Mouse (Mus musculus) kidney, embryonic 14.5 days (tissue): Measurements from ENCODE around the gene Ypel1. TPM values are rescaled to one million over a fixed set of nuclear protein-coding genes. Genes with fewer than 3 reads are reported as not detected.

Experiments
- ATAC-seq: fragments of 200-750 bp; cut with Nextera tagmentation; 2 replicates; pipeline ENCODE4 v1.8.0; 2017; ENCODE audit warnings: moderate number of reproducible peaks, mild to moderate bottlenecking, moderate TSS enrichment, moderate library complexity; ENCODE audit not compliant: low FRiP score, low TSS enrichment
- H3K27ac ChIP-seq: fragments of 300-500 bp; sonication (generic); 2 replicates; pipeline ENCODE4 v1.5.1; 2014; ENCODE audit warnings: low read depth, mild to moderate bottlenecking, low read length, moderate library complexity, mixed read lengths
- H3K27me3 ChIP-seq: fragments of 300-500 bp; sonication (generic); 2 replicates; pipeline ENCODE4 v1.6.1; 2014; ENCODE audit warnings: mild to moderate bottlenecking, low read length; ENCODE audit not compliant: control insufficient read depth, insufficient read depth
- H3K36me3 ChIP-seq: fragments of 300-500 bp; sonication (generic); 2 replicates; pipeline ENCODE4 v1.6.1; 2014; ENCODE audit warnings: low read length, mixed read lengths; ENCODE audit not compliant: control insufficient read depth, insufficient read depth
- H3K4me1 ChIP-seq: fragments of 300-500 bp; sonication (generic); 2 replicates; pipeline ENCODE4 v1.6.1; 2014; ENCODE audit warnings: low read length, mixed read lengths; ENCODE audit not compliant: control insufficient read depth, insufficient read depth
- H3K4me2 ChIP-seq: fragments of 300-500 bp; sonication (generic); replicated peaks from 2 replicates; pipeline ENCODE4 v1.6.1; 2014; ENCODE audit warnings: low read depth, mild to moderate bottlenecking, low read length
- H3K4me3 ChIP-seq: fragments of 300-500 bp; sonication (generic); 2 replicates; pipeline ENCODE4 v1.5.1; 2014; ENCODE audit warnings: mild to moderate bottlenecking, low read length
- H3K9ac ChIP-seq: fragments of 300-500 bp; sonication (generic); 2 replicates; pipeline ENCODE4 v1.6.1; 2014; ENCODE audit warnings: low read depth, mild to moderate bottlenecking, low read length, moderate library complexity
- H3K9me3 ChIP-seq: fragments of 300-500 bp; sonication (generic); 2 replicates; pipeline ENCODE4 v1.6.1; 2016; ENCODE audit warnings: low read length; ENCODE audit not compliant: control insufficient read depth
- WGBS: fragments of 180-500 bp; shearing (Covaris S2); extraction: QIAGEN DNeasy Blood & Tissue Kit; methylation state at CpG from one replicate; pipeline ENCODE4 v1.1.7; 2014; 5-methylcytosine and 5-hydroxymethylcytosine counted together
- polyA plus RNA-seq: library from polyadenylated mRNA; unstranded; fragments of >200 nt; fragmentation: Nextera tagmentation; extraction: Ambion mirVana; gene quantifications from 2 replicates; pipeline ENCODE4 v1.2.1, GENCODE M21; 2014

Ypel1 gene
- polyA plus RNA-seq, 1 experiment from 2014 or later: 54.5 TPM

DNA sequence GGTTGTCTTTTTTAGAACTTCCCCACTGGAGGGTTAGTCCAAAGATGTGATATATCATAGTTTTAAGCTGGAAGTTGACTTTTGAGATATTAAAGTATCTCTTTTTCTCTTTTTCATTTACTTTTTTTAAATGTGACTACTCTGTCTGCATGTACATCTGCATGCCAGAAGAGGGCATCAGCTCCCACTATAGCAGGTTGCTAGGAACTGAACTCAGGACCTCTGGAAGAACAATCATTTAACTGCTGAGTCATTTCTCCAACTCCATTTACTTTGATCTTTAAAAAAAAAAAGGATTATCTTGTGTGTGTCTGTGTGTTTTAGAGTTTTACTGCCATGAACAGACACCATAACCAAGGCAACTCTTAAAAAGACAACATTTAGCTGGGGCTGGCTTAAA, 7.4 kb downstream of the Ypel1 start:
- ATAC-seq: no peak
- Histone ChIP-seq H3K36me3 (peaks cover 37% of the 10 kb centered on the region; the same call in 1 of the 2 replicates), H3K4me2 (no peak overlapping the region), H3K4me1 (no peaks in the 10 kb centered on the region), H3K9me3 (peaks cover 6% of the 10 kb centered on the region; the same call in 1 of the 2 replicates), H3K4me3 (no peak overlapping the region), H3K9ac (no peak overlapping the region), H3K27me3 (no peaks in the 10 kb centered on the region), H3K27ac (no peak overlapping the region)

DNA sequence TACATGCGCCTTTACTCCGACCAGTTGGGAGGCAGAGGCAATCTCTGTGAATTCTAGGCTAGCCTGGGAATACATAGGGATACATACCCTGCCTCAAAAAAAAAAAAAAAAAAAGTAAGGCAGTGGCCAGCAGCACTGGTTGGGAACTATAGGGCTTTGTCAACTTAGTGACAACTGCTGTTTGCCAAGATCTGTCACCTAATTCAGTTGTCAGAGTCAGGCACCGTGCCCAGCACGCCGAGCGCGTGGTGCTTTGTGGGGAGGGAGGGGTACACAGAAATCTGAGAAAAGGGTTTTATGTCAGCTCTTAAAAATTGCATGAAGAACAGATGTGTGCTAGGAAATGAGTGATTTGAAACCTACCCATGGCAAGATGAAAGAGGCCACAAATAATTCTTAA, 8.6 kb downstream of the Ypel1 start:
- 91% methylated on average over 7 of the region's 7 CpGs for WGBS
- ATAC-seq: no peak
- Histone ChIP-seq H3K9me3 (peaks cover 6% of the 10 kb centered on the region; the same call in 1 of the 2 replicates), H3K36me3 (peaks cover 49% of the 10 kb centered on the region; the same call in 1 of the 2 replicates), H3K27me3 (no peaks in the 10 kb centered on the region), H3K4me2 (no peak overlapping the region), H3K9ac (no peak overlapping the region), H3K4me1 (no peaks in the 10 kb centered on the region), H3K4me3 (no peak overlapping the region), H3K27ac (no peak overlapping the region)

DNA sequence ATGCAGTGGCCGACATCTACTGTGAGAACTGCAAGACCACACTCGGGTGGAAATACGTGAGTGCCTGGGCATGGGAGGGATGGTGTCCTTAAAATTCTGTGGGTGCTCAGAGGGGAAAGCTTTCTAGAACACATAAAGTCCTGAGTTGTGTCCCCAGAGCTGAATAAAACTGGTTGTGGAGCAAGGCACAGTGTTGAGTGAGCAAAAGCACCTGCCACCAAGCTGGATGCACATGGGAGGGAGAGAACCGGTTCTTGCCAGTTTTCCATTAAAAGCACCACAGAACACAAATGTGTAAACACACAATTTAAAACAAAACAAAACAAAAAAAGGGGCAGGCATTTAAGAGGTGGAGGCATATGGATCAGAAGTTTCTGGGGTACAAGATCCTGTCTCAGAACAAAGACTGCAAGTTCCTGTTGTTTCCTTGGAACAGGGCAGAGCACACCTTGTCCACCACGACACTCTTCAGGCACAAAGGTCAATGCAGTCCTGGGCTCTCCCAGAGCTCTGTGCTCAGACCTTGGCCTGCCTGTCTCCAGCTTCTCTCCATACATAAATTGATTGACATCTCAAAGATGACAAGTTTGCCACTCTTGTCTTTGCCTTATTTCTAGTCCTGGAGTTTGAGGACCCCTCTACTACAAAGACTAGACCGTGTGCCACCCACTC, 12.8 kb downstream of the Ypel1 start:
- Histone ChIP-seq H3K4me1 (no peaks in the 10 kb centered on the region), H3K36me3 (peaks cover 73% of the 10 kb centered on the region), H3K4me2 (no peak overlapping the region), H3K27me3 (no peaks in the 10 kb centered on the region), H3K9me3 (no peaks in the 10 kb centered on the region), H3K9ac (no peak overlapping the region), H3K4me3 (no peak overlapping the region), H3K27ac (no peak overlapping the region)
- 85% methylated on average over 6 of the region's 6 CpGs for WGBS
- no peak for ATAC-seq

DNA sequence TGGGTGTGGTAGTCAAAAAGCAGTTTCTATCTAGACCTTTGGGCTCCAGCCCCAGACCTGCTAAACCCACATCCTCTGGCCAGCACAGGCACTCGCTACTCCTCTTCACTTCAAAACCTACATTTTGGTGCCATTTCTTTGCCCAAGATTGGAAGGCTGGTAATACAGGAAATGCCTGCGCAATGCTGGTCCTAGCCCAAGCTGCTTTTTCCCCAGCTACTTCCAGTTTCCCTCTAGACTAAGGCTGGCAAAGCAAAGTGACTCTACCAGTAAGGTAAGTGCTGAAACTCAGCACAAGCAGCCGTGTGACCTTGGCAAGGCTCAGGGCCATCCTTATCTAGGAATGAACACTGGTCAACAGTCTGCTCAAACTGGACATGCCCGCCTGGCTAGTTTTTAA, 16.1 kb downstream of the Ypel1 start:
- WGBS: 93% methylated on average over 4 of the region's 4 CpGs
- Histone ChIP-seq H3K27ac (no peak overlapping the region), H3K4me1 (no peaks in the 10 kb centered on the region), H3K9ac (no peak overlapping the region), H3K9me3 (no peaks in the 10 kb centered on the region), H3K27me3 (no peaks in the 10 kb centered on the region), H3K4me2 (no peak overlapping the region), H3K36me3 (peaks cover 90% of the 10 kb centered on the region), H3K4me3 (no peak overlapping the region)
- no peak for ATAC-seq

DNA sequence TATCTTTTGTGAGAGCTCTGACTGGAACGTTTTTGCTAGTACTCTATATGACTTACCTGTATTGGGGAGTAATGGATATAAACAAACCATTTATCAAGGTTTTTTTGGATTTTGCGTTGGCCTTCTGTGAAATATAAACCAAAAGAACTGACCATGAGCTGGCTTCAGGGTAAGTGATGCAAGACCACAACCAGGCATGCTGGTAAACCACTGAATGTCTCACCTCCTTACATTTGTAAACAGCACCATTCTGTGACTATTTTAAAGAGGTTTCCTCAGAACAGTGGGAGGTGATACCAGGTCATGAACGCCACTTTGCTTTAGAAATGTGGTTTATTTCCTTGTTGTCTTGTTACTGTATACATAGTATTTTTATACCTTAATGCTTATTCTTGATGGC, 16.7 kb downstream of the Ypel1 start:
- Histone ChIP-seq H3K9ac (no peak overlapping the region), H3K9me3 (no peaks in the 10 kb centered on the region), H3K36me3 (peaks cover 93% of the 10 kb centered on the region), H3K27ac (no peak overlapping the region), H3K4me3 (no peak overlapping the region), H3K4me1 (no peaks in the 10 kb centered on the region), H3K27me3 (no peaks in the 10 kb centered on the region), H3K4me2 (no peak overlapping the region)
- WGBS: 82% methylated on average over 3 of the region's 3 CpGs
- ATAC-seq: no peak

DNA sequence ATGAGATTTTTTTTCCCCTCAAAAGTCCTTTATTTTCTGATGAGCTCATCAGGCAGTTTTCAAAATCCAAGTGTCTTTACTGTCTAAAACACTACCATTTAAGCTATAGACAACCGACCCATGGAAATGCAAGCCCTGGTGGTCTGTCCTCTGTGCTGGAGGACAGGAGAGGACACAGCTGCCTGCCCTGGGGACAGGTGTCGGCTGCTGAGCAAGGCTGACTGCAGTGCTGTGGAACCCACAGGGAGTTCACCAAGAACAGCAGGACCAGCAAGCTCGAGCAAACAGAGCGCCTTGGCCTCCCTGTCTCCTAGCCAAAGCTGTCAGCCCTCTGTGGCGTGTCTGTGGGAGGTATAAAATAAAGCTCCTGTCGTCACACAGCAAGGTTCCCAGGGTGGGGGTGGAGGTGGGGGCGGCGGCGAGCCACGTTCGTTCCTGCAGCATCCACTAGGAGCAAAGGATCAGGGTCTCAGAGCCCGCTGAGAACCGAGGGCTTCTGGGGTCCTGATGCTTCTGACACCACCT, 17.2 kb downstream of the Ypel1 start:
- Histone ChIP-seq H3K36me3 (peaks cover 95% of the 10 kb centered on the region), H3K4me3 (no peak overlapping the region), H3K4me2 (no peak overlapping the region), H3K27me3 (no peaks in the 10 kb centered on the region), H3K4me1 (no peaks in the 10 kb centered on the region), H3K27ac (no peak overlapping the region), H3K9ac (no peak overlapping the region; the same call in 1 of the 2 replicates), H3K9me3 (no peaks in the 10 kb centered on the region)
- 71% methylated on average over 13 of the region's 13 CpGs for WGBS
- ATAC-seq: no peak

DNA sequence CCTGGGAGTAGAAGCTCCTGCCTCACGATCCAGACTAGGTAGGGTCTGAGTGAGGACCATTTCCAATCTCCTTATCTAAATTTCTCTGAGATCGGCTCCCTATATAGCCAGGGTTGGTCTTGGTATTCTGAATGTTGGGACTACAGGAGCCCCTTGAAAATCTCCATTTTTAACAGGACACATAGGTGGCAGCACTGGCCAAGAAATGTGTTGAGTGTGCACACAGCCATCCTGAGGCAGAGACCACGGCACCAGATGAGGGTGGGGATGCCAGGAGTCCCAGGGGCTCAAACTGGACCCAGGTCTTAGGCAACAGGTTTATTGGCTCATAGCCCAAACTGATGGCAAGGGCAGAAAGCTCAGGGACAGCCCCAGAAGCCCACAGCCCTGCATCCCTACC, 18.9 kb downstream of the Ypel1 start:
- ATAC-seq: no peak
- no peak overlapping the region for H3K4me3 ChIP-seq
- no peaks in the 10 kb centered on the region for H3K4me1 ChIP-seq
- no peaks in the 10 kb centered on the region for H3K9me3 ChIP-seq
- peaks cover 94% of the 10 kb centered on the region for H3K36me3 ChIP-seq
- 80% methylated on average over 3 of the region's 3 CpGs for WGBS
- no peaks in the 10 kb centered on the region for H3K27me3 ChIP-seq
- no peak overlapping the region for H3K27ac ChIP-seq
- H3K9ac ChIP-seq: no peak overlapping the region
- H3K4me2 ChIP-seq: no peak overlapping the region

DNA sequence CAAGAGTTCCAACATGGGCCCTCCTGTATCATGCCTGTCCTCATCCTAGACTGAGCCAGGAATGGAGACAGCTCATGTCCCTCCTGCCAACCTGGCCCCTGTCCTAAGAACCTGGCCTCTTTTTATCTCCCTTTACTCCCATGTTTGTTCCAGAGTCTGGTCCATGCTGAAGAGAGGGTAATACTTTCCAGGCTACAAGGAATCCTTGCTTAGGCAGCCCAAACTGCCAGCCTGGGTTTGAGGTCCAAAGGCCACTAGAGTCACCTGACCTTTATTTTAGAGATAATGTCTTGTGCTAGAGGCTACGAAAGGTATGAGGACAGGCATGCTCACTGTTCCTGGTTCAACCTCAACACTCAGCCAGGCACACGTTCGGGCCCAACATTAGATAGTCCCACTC, 27.4 kb downstream of the Ypel1 start:
- WGBS: 96% methylated on average over 3 of the region's 3 CpGs
- Histone ChIP-seq H3K9ac (no peak overlapping the region), H3K27ac (no peak overlapping the region), H3K36me3 (peaks cover 89% of the 10 kb centered on the region), H3K4me2 (no peak overlapping the region), H3K27me3 (no peaks in the 10 kb centered on the region), H3K9me3 (no peaks in the 10 kb centered on the region), H3K4me3 (no peak overlapping the region), H3K4me1 (no peaks in the 10 kb centered on the region)
- ATAC-seq: no peak

DNA sequence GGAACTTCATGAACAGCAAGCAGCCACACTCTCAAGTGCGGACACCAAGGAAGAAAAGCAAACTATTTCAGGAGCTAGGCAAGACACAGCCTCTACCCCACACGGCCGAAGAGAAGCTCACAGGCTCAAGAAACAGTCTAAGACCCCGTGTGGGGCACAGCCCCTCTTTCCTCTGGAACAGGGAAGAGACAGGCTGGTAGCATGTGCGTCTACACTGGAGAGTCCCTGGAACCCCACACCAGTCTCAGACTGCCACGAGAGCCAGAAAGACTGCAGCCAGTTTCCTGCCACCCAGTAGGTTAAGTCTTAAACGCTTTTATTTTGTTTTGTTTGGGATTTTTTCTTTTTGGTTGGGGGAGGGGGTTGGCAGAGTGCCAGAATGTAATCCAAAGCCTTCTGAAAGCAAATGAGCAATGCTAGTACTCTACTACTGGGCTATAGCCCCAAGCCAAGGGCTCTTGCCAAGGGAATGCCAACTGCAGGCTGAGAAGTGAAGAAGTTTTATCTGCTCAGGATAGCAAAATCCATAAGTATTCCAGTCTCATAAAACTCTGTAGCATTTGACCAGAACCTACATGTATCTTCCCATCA, 33.2 kb downstream of the Ypel1 start:
- H3K36me3 ChIP-seq: peaks cover 82% of the 10 kb centered on the region
- no peak overlapping the region for H3K9ac ChIP-seq
- WGBS: 69% methylated on average over 7 of the region's 7 CpGs
- H3K4me2 ChIP-seq: no peak overlapping the region
- H3K27ac ChIP-seq: no peak overlapping the region
- H3K4me3 ChIP-seq: no peak overlapping the region
- no peaks in the 10 kb centered on the region for H3K9me3 ChIP-seq
- H3K27me3 ChIP-seq: no peaks in the 10 kb centered on the region
- ATAC-seq: no peak
- H3K4me1 ChIP-seq: 0 out of 2 replicates have a peak, but pooled peaks cover 4% of the 10 kb centered on the region
